Mouse (Mus musculus) hindbrain, embryonic 11.5 days (tissue): ENCODE data around the gene Rbm45. TPM values are rescaled to one million over a fixed set of nuclear protein-coding genes. Genes with fewer than 3 reads are reported as not detected.

Source experiments
- ATAC-seq: fragments of 200-750 bp; cut with Nextera tagmentation; 2 replicates; pipeline ENCODE4 v1.8.0; 2017; ENCODE audit warnings: mild to moderate bottlenecking, moderate TSS enrichment, moderate library complexity; ENCODE audit not compliant: low FRiP score
- DNase-seq: peaks from one replicate; pipeline ENCODE4 v3.0.0-alpha.2; 2015; ENCODE audit warnings: low spot score
- H3K27ac ChIP-seq: fragments of 300-500 bp; sonication (generic); 2 replicates; pipeline ENCODE4 v1.5.1; 2014; ENCODE audit warnings: mild to moderate bottlenecking, low read depth, low read length
- H3K27me3 ChIP-seq: fragments of 300-500 bp; sonication (generic); 2 replicates; pipeline ENCODE4 v1.6.1; 2014; ENCODE audit warnings: mild to moderate bottlenecking, low read length, moderate library complexity, mixed read lengths; ENCODE audit not compliant: control insufficient read depth, insufficient read depth
- H3K36me3 ChIP-seq: fragments of 300-500 bp; sonication (generic); 2 replicates; pipeline ENCODE4 v1.6.1; 2014; ENCODE audit warnings: mild to moderate bottlenecking, low read length, moderate library complexity, mixed read lengths; ENCODE audit not compliant: control insufficient read depth, insufficient read depth
- H3K4me1 ChIP-seq: fragments of 300-500 bp; sonication (generic); replicated peaks from 2 replicates; pipeline ENCODE4 v1.6.1; 2014; ENCODE audit warnings: low read length, mixed read lengths; ENCODE audit not compliant: control insufficient read depth, insufficient read depth
- H3K4me2 ChIP-seq: fragments of 300-500 bp; sonication (generic); replicated peaks from 2 replicates; pipeline ENCODE4 v1.6.1; 2014; ENCODE audit warnings: mild to moderate bottlenecking, low read depth, low read length
- H3K4me3 ChIP-seq: fragments of 300-500 bp; sonication (generic); 2 replicates; pipeline ENCODE4 v1.5.1; 2014; ENCODE audit warnings: low read depth, low read length
- H3K9ac ChIP-seq: fragments of 300-500 bp; sonication (generic); 2 replicates; pipeline ENCODE4 v1.6.1; 2014; ENCODE audit warnings: low read depth, low read length
- H3K9me3 ChIP-seq: fragments of 300-500 bp; sonication (generic); 2 replicates; pipeline ENCODE4 v1.6.1; 2016; ENCODE audit warnings: low read length; ENCODE audit not compliant: control insufficient read depth
- WGBS: fragments of 180-500 bp; shearing (Covaris S2); extraction: QIAGEN DNeasy Blood & Tissue Kit; methylation state at CpG from one replicate; pipeline ENCODE4 v1.1.7; 2014; 5-methylcytosine and 5-hydroxymethylcytosine counted together
- polyA plus RNA-seq: library from polyadenylated mRNA; unstranded; fragments of >200 nt; fragmentation: Nextera tagmentation; extraction: Ambion mirVana; gene quantifications from 2 replicates; pipeline ENCODE4 v1.2.1, GENCODE M21; 2014

Rbm45 gene
- polyA plus RNA-seq, 1 experiment from 2014 or later, result 17.2 TPM

DNA sequence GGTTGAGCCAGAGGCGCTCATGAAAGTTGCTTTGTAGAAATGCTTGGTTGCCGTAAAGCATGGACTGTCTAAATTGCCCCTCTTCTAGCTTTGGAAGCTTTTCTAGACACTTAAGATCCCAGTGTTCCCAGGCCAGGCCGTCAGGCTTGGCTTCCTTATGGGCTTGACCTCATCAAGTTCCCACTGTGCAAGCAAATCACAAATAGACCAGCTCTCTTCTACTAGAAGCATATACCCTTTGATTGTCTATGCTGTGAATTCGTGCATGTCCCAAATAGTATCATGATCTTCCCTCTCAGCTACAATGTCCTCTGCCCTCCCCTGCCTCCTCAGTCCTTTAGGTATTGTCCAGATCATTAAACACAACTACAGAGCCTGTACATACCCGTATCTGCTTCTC, 60.1 kb downstream of the Rbm45 start:
- Histone ChIP-seq H3K9me3 (no peaks in the 10 kb centered on the region), H3K27me3 (no peaks in the 10 kb centered on the region), H3K27ac (no peak overlapping the region), H3K9ac (no peak overlapping the region), H3K4me1 (no peaks in the 10 kb centered on the region), H3K36me3 (no peaks in the 10 kb centered on the region), H3K4me2 (no peak overlapping the region), H3K4me3 (no peak overlapping the region)
- ATAC-seq, result no peak
- no peak for DNase-seq
- WGBS, result 84% methylated on average over 5 of the region's 5 CpGs

DNA sequence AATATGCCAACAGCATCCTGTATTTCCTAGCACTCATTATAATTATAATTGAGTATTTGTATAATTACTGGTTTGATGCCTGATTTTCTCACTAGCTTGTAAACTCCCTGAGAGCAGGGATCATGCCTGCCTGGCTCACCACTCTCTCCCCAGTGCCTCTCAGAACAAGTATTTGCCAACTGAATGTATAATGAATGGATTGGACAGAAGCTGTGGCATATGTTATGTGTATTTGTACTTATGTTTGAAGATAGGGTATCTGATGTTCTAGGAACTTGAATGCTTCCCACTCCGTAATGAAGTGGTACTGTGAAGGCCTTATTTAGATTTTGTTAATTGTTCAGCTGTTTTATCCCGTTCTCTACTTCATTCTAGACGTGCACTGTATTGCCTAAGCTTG, 60.8 kb downstream of the Rbm45 start:
- H3K9ac ChIP-seq, result no peak overlapping the region
- DNase-seq, result no peak
- 90% methylated on average over 3 of the region's 3 CpGs for WGBS

More for the DNA sequence above, 60.8 kb downstream of the Rbm45 start:
- no peak for ATAC-seq
- Histone ChIP-seq H3K9me3 (no peaks in the 10 kb centered on the region), H3K27me3 (no peaks in the 10 kb centered on the region), H3K36me3 (no peaks in the 10 kb centered on the region), H3K27ac (no peak overlapping the region), H3K4me2 (no peak overlapping the region), H3K4me1 (no peaks in the 10 kb centered on the region), H3K4me3 (no peak overlapping the region)

Other genes starting within 250 kb of the Rbm45 start
- gene Pde11a, start 31.2 kb upstream of the Rbm45 start, polyA plus RNA-seq, result 0.29 and 0.36 TPM in 2 replicates
- not detected in 2 replicates for gene Cyct, start 9.5 kb upstream of the Rbm45 start, polyA plus RNA-seq
- 15.1 and 16.9 TPM in 2 replicates for gene Osbpl6, start 36.5 kb downstream of the Rbm45 start, polyA plus RNA-seq